Mouse (Mus musculus) liver, embryonic 14.5 days (tissue): Measurements from ENCODE around the gene Gngt2. TPM values are rescaled to one million over a fixed set of nuclear protein-coding genes. Genes with fewer than 3 reads are reported as not detected.

Source experiments
- ATAC-seq: fragments of 200-750 bp; cut with Nextera tagmentation; 2 replicates; pipeline ENCODE4 v1.8.0; 2017; ENCODE audit warnings: moderate number of reproducible peaks, mild to moderate bottlenecking, moderate library complexity; ENCODE audit not compliant: insufficient read depth
- DNase-seq, 3 experiments: peaks; one replicate each; pipeline ENCODE4 v3.0.0-alpha.2; 2012 to 2013; ENCODE audit warnings: low read depth in 3 of 3, low spot score in 3 of 3
- H3K27ac ChIP-seq: fragments of 300-500 bp; sonication (generic); 2 replicates; pipeline ENCODE4 v1.5.1; 2014; ENCODE audit warnings: moderate library complexity, mild to moderate bottlenecking, control low read depth, inconsistent platforms
- H3K27me3 ChIP-seq: fragments of 300-500 bp; sonication (generic); 2 replicates; pipeline ENCODE4 v1.6.1; 2014; ENCODE audit warnings: mild to moderate bottlenecking, low read length, moderate library complexity; ENCODE audit not compliant: control insufficient read depth, insufficient read depth
- H3K36me3 ChIP-seq: fragments of 300-500 bp; sonication (generic); replicated peaks from 2 replicates; pipeline ENCODE4 v1.6.1; 2014; ENCODE audit warnings: low read depth; ENCODE audit not compliant: control insufficient read depth, insufficient read depth
- H3K4me1 ChIP-seq, 2 experiments: fragments of 200-500 bp in 1 of 2; fragments of 300-500 bp in 1 of 2; sonication (generic) in 1 of 2; replicated peaks; 2 replicates each; pipeline ENCODE4 v1.6.1; 2012 to 2014; ENCODE audit warnings: antibody characterized with exemption in 1 of 2, inconsistent platforms in 1 of 2, low read length in 1 of 2; ENCODE audit not compliant: control insufficient read depth in 2 of 2, insufficient read depth in 2 of 2
- H3K4me2 ChIP-seq: fragments of 300-500 bp; sonication (generic); 2 replicates; pipeline ENCODE4 v1.6.1; 2014; ENCODE audit warnings: low read depth, mild to moderate bottlenecking, control low read depth, moderate library complexity
- H3K4me3 ChIP-seq, 2 experiments: fragments of 200-500 bp in 1 of 2; fragments of 300-500 bp in 1 of 2; sonication (generic) in 1 of 2; 2 replicates each; pipeline ENCODE4 v1.5.1; 2012 to 2014; ENCODE audit warnings: low read depth in 2 of 2, low read length in 2 of 2, mild to moderate bottlenecking in 2 of 2, control low read depth in 1 of 2, inconsistent platforms in 1 of 2, moderate library complexity in 1 of 2; ENCODE audit not compliant: insufficient read depth in 1 of 2
- H3K9ac ChIP-seq: fragments of 300-500 bp; sonication (generic); replicated peaks from 2 replicates; pipeline ENCODE4 v1.6.1; 2014; ENCODE audit warnings: mild to moderate bottlenecking, control low read depth, moderate library complexity
- H3K9me3 ChIP-seq: fragments of 300-500 bp; sonication (generic); 2 replicates; pipeline ENCODE4 v1.6.1; 2016; ENCODE audit warnings: low read length, mixed read lengths; ENCODE audit not compliant: control insufficient read depth
- CTCF ChIP-seq: IDR thresholded peaks from 2 replicates; pipeline ENCODE4 v1.5.1; 2016; ENCODE audit warnings: antibody characterized with exemption, low read depth, control low read depth
- EP300 ChIP-seq: IDR thresholded peaks from 2 replicates; pipeline ENCODE4 v1.6.1; 2016; ENCODE audit warnings: antibody characterized with exemption, low read depth
- WGBS: fragments of 180-500 bp; shearing (Covaris S2); extraction: QIAGEN DNeasy Blood & Tissue Kit; methylation state at CpG from one replicate; pipeline ENCODE4 v1.1.7; 2014; ENCODE audit not compliant: insufficient replicate concordance; 5-methylcytosine and 5-hydroxymethylcytosine counted together
- polyA plus RNA-seq, 2 experiments: library from polyadenylated mRNA; depleted of rRNA in 1 of 2; stranded (reverse) in 1 of 2; unstranded in 1 of 2; fragments of >200 nt; fragmentation: Nextera tagmentation in 1 of 2; extraction: Ambion mirVana in 1 of 2; gene quantifications; 2 replicates each; pipeline versions ENCODE4 v1.2.1 to v1.2.3; 2012 to 2014

Gene Gngt2
- polyA plus RNA-seq, 2 experiments: 13.0 to 16.5 TPM

DNA sequence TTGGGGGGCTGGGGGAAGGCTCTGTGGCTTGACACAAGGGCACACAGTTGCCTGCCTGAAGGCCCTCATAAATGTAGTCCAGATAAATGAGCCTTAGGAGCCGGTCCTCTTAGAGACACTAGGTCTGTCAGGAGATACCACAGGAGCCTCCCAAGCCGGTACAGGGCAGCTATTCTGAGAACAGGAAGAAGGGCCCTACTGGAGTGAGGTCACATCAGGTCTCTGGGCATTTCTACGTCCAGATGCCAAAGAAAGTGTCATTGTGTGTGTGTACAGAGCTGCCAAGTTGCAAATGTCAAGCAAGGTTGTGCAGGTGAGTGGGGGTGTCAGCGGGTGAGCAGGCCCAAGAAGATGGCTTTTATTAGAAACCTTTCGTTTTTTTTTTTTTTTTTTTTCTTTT is 41.4 kb upstream of the Gngt2 start:
- no peak overlapping the region for H3K27ac ChIP-seq
- no peak overlapping the region for H3K4me3 ChIP-seq
- peaks cover 26 to 36% of the 10 kb centered on the region in 2 experiments for H3K4me1 ChIP-seq
- 33% methylated on average over 5 of the region's 5 CpGs for WGBS
- no peaks in the 10 kb centered on the region for H3K9me3 ChIP-seq
- H3K27me3 ChIP-seq: peaks cover 37% of the 10 kb centered on the region
- no peak overlapping the region for H3K9ac ChIP-seq
- H3K4me2 ChIP-seq: no peak overlapping the region
- no peak for ATAC-seq
- TF ChIP-seq EP300: no peak
- TF ChIP-seq CTCF: no peak
- DNase-seq: no peak
- H3K36me3 ChIP-seq: no peaks in the 10 kb centered on the region

DNA sequence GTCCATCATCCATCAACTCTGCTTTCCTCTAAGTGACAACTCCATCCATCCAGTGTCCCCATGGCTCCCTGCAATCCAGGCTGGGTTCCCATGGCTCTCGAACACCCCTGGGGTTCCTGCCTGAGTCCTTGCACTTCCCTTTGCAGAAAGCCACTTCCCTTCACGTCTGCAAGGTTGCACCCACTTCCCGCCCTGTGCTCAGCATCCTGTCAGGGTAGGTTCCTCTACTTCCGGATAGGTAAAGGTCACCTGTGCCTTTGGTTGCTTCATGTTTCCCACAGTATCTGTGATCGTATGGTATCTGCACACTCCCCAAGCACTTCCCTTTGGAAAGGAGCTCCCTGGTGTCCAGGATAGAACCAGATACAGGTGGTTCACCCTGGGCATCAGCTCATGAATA is 32.0 kb upstream of the Gngt2 start:
- peaks cover 80 to 85% of the 10 kb centered on the region in 2 experiments for H3K4me1 ChIP-seq
- ATAC-seq (no peak), DNase-seq (no peak)
- H3K27ac ChIP-seq: peak overlapping the region; percentile 100
- WGBS: 51% methylated on average over 5 of the region's 5 CpGs
- TF ChIP-seq CTCF (no peak), EP300 (no peak)
- peak overlapping the region; percentile 66 for H3K9ac ChIP-seq
- peaks cover 4% of the 10 kb centered on the region; the same call in 1 of the 2 replicates for H3K9me3 ChIP-seq
- peak overlapping the region; percentile 55 for H3K4me2 ChIP-seq
- no peaks in the 10 kb centered on the region for H3K27me3 ChIP-seq
- 0 out of 4 replicates have a peak overlapping the region, but pooled peaks of 1 of the 2 experiments have one; percentile 6 for H3K4me3 ChIP-seq
- no peaks in the 10 kb centered on the region for H3K36me3 ChIP-seq

DNA sequence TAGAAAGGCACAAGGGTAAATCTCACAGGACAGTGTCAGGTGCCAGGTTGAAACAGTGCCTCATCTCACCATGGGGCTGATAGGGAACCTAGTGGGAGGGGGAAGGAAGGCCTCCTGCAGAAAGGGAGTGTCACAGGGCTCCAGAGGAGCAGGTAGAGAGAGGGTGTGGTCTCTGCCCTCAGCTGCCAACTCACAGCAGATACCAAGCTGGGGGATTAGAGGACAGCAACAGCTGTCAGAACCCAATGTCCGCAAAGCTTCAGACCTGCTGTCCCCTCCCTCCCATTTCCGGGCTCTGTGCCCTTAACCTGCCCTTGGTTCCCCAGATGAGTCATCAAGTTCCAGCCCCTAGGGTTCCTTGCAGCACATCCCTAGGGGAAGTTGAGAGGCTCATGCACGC is 31.5 kb upstream of the Gngt2 start:
- Histone ChIP-seq H3K9me3 (peaks cover 4% of the 10 kb centered on the region; the same call in 1 of the 2 replicates), H3K9ac (peak overlapping the region; percentile 66), H3K27me3 (no peaks in the 10 kb centered on the region), H3K4me2 (peak overlapping the region; percentile 55), H3K4me1 (peaks cover 82 to 85% of the 10 kb centered on the region in 2 experiments), H3K27ac (peak overlapping the region; percentile 100), H3K36me3 (no peaks in the 10 kb centered on the region), H3K4me3 (peak overlapping the region in 1 of 2 experiments; percentile 6; a peak in 2 of 4 replicates)
- ATAC-seq: peak; percentile 64
- peak; percentile 69 to 78 (median 69) for DNase-seq
- no peak; the same call in 1 of the 2 replicates for TF ChIP-seq EP300
- TF ChIP-seq CTCF: peak; percentile 21; the same call in 1 of the 2 replicates
- 13% methylated on average over 3 of the region's 3 CpGs for WGBS

DNA sequence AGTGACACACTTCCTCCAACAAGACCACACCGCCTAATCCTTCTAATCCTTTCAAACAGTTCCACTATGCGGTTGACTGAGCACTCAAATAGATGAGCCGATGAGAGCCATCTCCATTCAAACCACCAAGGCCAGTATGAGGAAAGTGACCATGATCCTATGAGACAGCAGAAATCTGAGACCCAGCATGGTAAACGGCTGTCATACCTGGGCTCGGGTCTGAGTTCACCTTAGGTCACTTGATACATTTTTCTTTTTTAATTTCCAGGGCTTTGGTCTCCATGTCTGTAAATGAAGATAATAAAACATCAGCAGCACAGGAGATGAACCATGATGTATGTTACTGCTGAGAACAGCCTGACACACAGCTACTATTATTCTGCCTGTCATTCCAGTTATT is 29.1 kb upstream of the Gngt2 start:
- peak overlapping the region; percentile 72 for H3K9ac ChIP-seq
- H3K4me2 ChIP-seq: peak overlapping the region; percentile 60
- TF ChIP-seq EP300: no peak
- no peak for TF ChIP-seq CTCF
- no peak for DNase-seq
- 85% methylated on average over 5 of the region's 5 CpGs for WGBS
- H3K4me3 ChIP-seq: peak overlapping the region; percentile 12 to 33
- no peaks in the 10 kb centered on the region for H3K27me3 ChIP-seq
- H3K36me3 ChIP-seq: no peaks in the 10 kb centered on the region
- no peak for ATAC-seq
- peaks cover 71 to 74% of the 10 kb centered on the region in 2 experiments for H3K4me1 ChIP-seq
- peak overlapping the region; percentile 100 for H3K27ac ChIP-seq
- peaks cover 4% of the 10 kb centered on the region; the same call in 1 of the 2 replicates for H3K9me3 ChIP-seq

DNA sequence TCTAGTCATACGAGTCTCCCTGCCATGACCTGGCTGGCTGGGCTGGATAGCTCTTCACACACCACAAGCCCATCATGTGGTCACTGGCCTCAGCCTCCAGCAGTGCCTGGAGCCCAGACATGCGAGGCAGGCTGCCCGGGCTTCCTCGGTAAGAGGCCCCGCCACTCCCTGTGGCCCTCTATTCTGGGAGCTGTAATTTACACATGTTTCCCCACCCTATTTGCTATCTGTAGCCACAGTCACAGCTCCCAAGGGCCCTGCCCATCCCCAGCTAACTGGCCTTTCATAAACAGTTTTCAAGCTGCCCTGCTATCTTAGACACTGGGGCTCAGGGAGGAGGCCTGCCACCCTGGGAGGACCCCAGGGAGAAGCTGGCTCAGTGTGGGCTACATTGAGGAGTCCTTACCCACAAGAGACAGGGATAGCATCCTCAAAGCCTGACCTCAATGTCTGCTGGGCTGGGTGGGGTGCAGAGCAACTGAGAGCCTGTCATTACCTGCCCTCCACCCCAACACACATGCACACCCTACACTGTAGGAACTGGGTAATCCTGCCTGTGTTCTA is 28.5 kb upstream of the Gngt2 start:
- Histone ChIP-seq H3K4me3 (peak overlapping the region; percentile 25 to 33), H3K4me2 (peak overlapping the region; percentile 60), H3K27me3 (no peaks in the 10 kb centered on the region), H3K27ac (peak overlapping the region; percentile 100), H3K36me3 (no peaks in the 10 kb centered on the region), H3K9ac (peak overlapping the region; percentile 72), H3K9me3 (peaks cover 4% of the 10 kb centered on the region; the same call in 1 of the 2 replicates), H3K4me1 (peaks cover 70% of the 10 kb centered on the region in 2 experiments)
- ATAC-seq: peak; percentile 91
- peak; percentile 87 to 88 (median 88) for DNase-seq
- TF ChIP-seq EP300: peak; percentile 83
- no peak for TF ChIP-seq CTCF
- WGBS: 12% methylated on average over 5 of the region's 5 CpGs
